20 mouse cellular contexts compared by ENCODE assay signal in the genomic region with DNA sequence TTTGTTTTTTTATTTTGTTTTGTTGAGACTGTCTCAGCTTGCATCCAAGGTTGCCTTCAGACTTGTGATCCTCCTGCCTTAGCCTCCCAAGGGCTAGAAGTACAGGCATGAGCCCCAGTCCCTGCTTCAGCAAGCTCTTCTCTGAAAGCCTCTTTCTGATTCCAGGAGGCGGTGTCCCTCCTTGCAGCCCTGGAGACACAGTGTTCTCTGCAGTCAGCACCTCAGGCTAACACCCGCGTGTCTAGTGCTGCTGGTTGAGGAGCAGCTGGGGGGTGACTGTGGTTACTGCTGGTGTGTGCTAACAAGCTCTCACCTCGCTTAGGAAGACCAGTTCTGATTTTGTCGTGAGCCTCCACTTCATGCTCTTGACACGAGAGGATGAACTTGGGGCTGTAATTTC.
"Had no signal": no experiment of that assay in that cellular context is flagged by ENCODE, and none has a peak within 500 bp of the region (broad histone marks: within the 10 kb centered on the region; RNA-seq: fewer than 3 reads in every experiment).

No protein-coding gene starts in this region.

- H3K4me1 ChIP-seq: neural tube, embryonic 12.5 days had no signal

- ATAC-seq: liver, postnatal 0 days; lung, postnatal 0 days; midbrain, embryonic 13.5 days; midbrain, embryonic 15.5 days had no signal

- H3K4me3 ChIP-seq: liver, embryonic 15.5 days; lung, embryonic 15.5 days; megakaryocyte, embryonic 14.5 days; midbrain, embryonic 13.5 days; midbrain, embryonic 15.5 days; neural tube, embryonic 12.5 days; stomach, embryonic 15.5 days had no signal

- DNase-seq: liver, postnatal 0 days; lung, adult 2 months; lung, postnatal 14 days; lung, postnatal 36 days; retina, postnatal 1 day; right cerebral cortex, postnatal 25 days; right cerebral cortex, postnatal 4 days; thymus, adult 18-20 months; thymus, postnatal 14 days; thymus, postnatal 36 days had no signal

- H3K27ac ChIP-seq: liver, embryonic 15.5 days; lung, embryonic 15.5 days; macrophage; midbrain, embryonic 13.5 days; midbrain, embryonic 15.5 days; neural tube, embryonic 12.5 days; stomach, embryonic 15.5 days; stomach, postnatal 0 days had no signal
